Comparison of ENCODE assay signal across 8 mouse cellular contexts in genomic region chr5:37822791-37823720, GRCm38 (mm10). TPM values are rescaled to one million over a fixed set of nuclear protein-coding genes. Genes with fewer than 3 reads are reported as not detected.
DNase-seq lines count a peak whose midpoint lies in the region; ATAC-seq and TF ChIP-seq lines count a peak whose summit lies in the region.

No protein-coding gene starts in this region.

- no peak for TF ChIP-seq CTCF in cortical plate, adult 2 months (IDR thresholded peaks at IDR 0.05; ENCODE audit: extremely low read depth, insufficient read depth, low read length)

- H3K36me3 ChIP-seq in heart, embryonic 12.5 days = no peaks in the 10 kb centered on the region
- H3K36me3 ChIP-seq in limb, embryonic 13.5 days = peaks cover 3% of the 10 kb centered on the region; the same call in 1 of the 2 replicates
- no peaks in the 10 kb centered on the region for H3K36me3 ChIP-seq in neural tube, embryonic 14.5 days (ENCODE audit: control insufficient read depth, insufficient read depth, low read length)

- H3K4me2 ChIP-seq in heart, embryonic 12.5 days = peak overlapping the region; percentile 92
- H3K4me2 ChIP-seq in limb, embryonic 13.5 days (replicated peaks) = peak overlapping the region; percentile 83
- peak overlapping the region; percentile 55 for H3K4me2 ChIP-seq in neural tube, embryonic 14.5 days (ENCODE audit: low read depth, low read length)

- H3K4me1 ChIP-seq in cortical plate, adult 2 months (ENCODE audit: control insufficient read depth, insufficient read depth, low read length) = no peaks in the 10 kb centered on the region
- H3K4me1 ChIP-seq in heart, embryonic 12.5 days (replicated peaks) = peaks cover 34% of the 10 kb centered on the region
- peaks cover 61% of the 10 kb centered on the region for H3K4me1 ChIP-seq in limb, embryonic 13.5 days
- H3K4me1 ChIP-seq in neural tube, embryonic 14.5 days (ENCODE audit: control insufficient read depth, insufficient read depth, low read length) = peaks cover 10% of the 10 kb centered on the region; the same call in 1 of the 2 replicates

- DNase-seq in cerebellum, postnatal 10 days = peak; percentile 46 to 48
- DNase-seq in cerebellum, adult 9-10 months = no peak
- DNase-seq in layer of hippocampus, adult 9-10 months (ENCODE audit: low spot score) = no peak
- DNase-seq in right cerebral cortex, adult 2 months (ENCODE audit: low spot score in 2 of 2) = no peak

- H3K4me3 ChIP-seq in cortical plate, adult 2 months (ENCODE audit: insufficient read depth, low read length) = peak overlapping the region; percentile 43
- H3K4me3 ChIP-seq in heart, embryonic 12.5 days = peak overlapping the region; percentile 60
- H3K4me3 ChIP-seq in limb, embryonic 13.5 days = peak overlapping the region; percentile 70
- peak overlapping the region; percentile 31 for H3K4me3 ChIP-seq in neural tube, embryonic 14.5 days (ENCODE audit: low read depth, low read length)

- WGBS in heart, embryonic 12.5 days = 1% methylated on average over 42 of the region's 42 CpGs
- under 1% methylated on average over 42 of the region's 42 CpGs for WGBS in limb, embryonic 13.5 days
- WGBS in neural tube, embryonic 14.5 days = under 1% methylated on average over 42 of the region's 42 CpGs

- no peak for TF ChIP-seq POLR2A in cortical plate, adult 2 months (IDR thresholded peaks at IDR 0.05; ENCODE audit: extremely low read depth, insufficient read depth, low read length)

- peak overlapping the region; percentile 74 for H3K9ac ChIP-seq in heart, embryonic 12.5 days
- H3K9ac ChIP-seq in limb, embryonic 13.5 days = peak overlapping the region; percentile 92
- H3K9ac ChIP-seq in neural tube, embryonic 14.5 days (replicated peaks; ENCODE audit: low read depth, low read length) = no peak overlapping the region

- no peaks in the 10 kb centered on the region for H3K9me3 ChIP-seq in heart, embryonic 12.5 days (replicated peaks)
- no peaks in the 10 kb centered on the region for H3K9me3 ChIP-seq in limb, embryonic 13.5 days
- H3K9me3 ChIP-seq in neural tube, embryonic 14.5 days (ENCODE audit: control insufficient read depth, low read length) = no peaks in the 10 kb centered on the region

- peak overlapping the region; percentile 57; the same call in 1 of the 2 replicates for H3K27ac ChIP-seq in cortical plate, adult 2 months (ENCODE audit: insufficient read depth, low read length)
- H3K27ac ChIP-seq in heart, embryonic 12.5 days (ENCODE audit: poor library complexity, severe bottlenecking) = no peak overlapping the region
- H3K27ac ChIP-seq in limb, embryonic 13.5 days = peak overlapping the region; percentile 83
- H3K27ac ChIP-seq in neural tube, embryonic 14.5 days (ENCODE audit: low read depth, low read length) = no peak overlapping the region

- ATAC-seq in heart, embryonic 12.5 days (ENCODE audit: insufficient number of reproducible peaks, low FRiP score) = no peak
- no peak for ATAC-seq in limb, embryonic 13.5 days (ENCODE audit: low FRiP score, low read depth)
- no peak for ATAC-seq in neural tube, embryonic 14.5 days (ENCODE audit: low read depth)

- peaks cover 91% of the 10 kb centered on the region for H3K27me3 ChIP-seq in heart, embryonic 12.5 days (replicated peaks)
- H3K27me3 ChIP-seq in limb, embryonic 13.5 days = peaks cover 85% of the 10 kb centered on the region
- H3K27me3 ChIP-seq in neural tube, embryonic 14.5 days (ENCODE audit: control insufficient read depth, insufficient read depth, low read length) = peaks cover 60% of the 10 kb centered on the region

RNA-seq across cellular contexts. Expression of gene Msx1, which starts 1.3 kb away (rescaled TPM):
- 4.5 and 5.5 TPM in 2 replicates for polyA plus RNA-seq in cortical plate, adult 2 months (2012; rRNA removed)
- 20.4 and 20.6 TPM in 2 replicates for polyA plus RNA-seq in heart, embryonic 12.5 days (2016; fragmentation: Nextera tagmentation; extraction: Ambion mirVana)
- polyA plus RNA-seq in limb, embryonic 13.5 days (2015; fragmentation: Nextera tagmentation; extraction: Ambion mirVana) = 272 and 338 TPM in 2 replicates
- polyA plus RNA-seq in neural tube, embryonic 14.5 days (2014; fragmentation: Nextera tagmentation; extraction: Ambion mirVana) = 11.8 and 12.5 TPM in 2 replicates

Comparison
In these comparisons a context has a peak if more than half of its experiments do, and no peak if none do; other contexts are left out.
1. DNase-seq: peak in cerebellum, postnatal 10 days (2 of 2); none in cerebellum, adult 9-10 months (single experiment), layer of hippocampus, adult 9-10 months (single experiment) and right cerebral cortex, adult 2 months (0 of 2).
2. H3K27ac ChIP-seq: peak in cortical plate, adult 2 months (single experiment) and limb, embryonic 13.5 days (single experiment); none in heart, embryonic 12.5 days (single experiment) and neural tube, embryonic 14.5 days (single experiment).
3. RNA of gene Msx1, which starts 1.3 kb away (polyA plus RNA-seq): 272 to 338 TPM in limb, embryonic 13.5 days; 20.4 to 20.6 TPM in heart, embryonic 12.5 days, 11.8 to 12.5 TPM in neural tube, embryonic 14.5 days and 4.5 to 5.5 TPM in cortical plate, adult 2 months; every median in the first group is over 10 times any median in the second.
4. Peak in every context shown above with its lines, with median percentiles within 50 percentile points of each other: H3K4me3 ChIP-seq and H3K4me2 ChIP-seq.